Mouse (Mus musculus): ENCODE measurements around the gene P2ry13. TPM values are rescaled to one million over a fixed set of nuclear protein-coding genes. Genes with fewer than 3 reads are reported as not detected.

Gene P2ry13
- polyA plus RNA-seq, 1 experiment from 2014 or later, result 1.1 TPM

GRCm38 (mm10) chr3:59182129-59182528, 28.6 kb downstream of the P2ry13 start:
- ATAC-seq (replicated peaks; ENCODE audit: extremely low read depth, insufficient read depth, low FRiP score), result no peak
- peaks cover 8% of the 10 kb centered on the region for H3K4me1 ChIP-seq (ENCODE audit: control insufficient read depth, insufficient read depth, low read length)

DNA sequence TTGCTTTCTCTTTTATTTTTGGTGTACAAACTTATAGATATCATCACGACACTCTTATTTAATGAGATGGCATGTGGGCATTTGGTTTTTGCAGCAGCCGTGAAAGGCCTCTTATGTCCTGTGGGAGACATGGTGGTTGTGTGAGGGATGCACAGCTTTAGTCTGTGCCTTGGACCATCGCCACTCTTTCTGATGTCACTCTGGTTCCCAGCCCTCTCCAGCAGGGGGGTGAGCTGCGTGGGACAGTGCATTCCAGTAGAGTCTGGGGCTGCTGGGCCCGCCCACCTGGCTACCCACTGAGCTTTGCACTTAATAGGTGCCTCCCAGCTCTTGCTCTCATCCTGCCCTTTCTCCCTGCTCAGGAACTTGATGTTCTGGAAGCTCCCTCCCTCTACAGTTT, 29.5 kb downstream of the P2ry13 start:
- Histone ChIP-seq H3K9me3 (replicated peaks; ENCODE audit: control insufficient read depth, low read length) (no peaks in the 10 kb centered on the region), H3K9ac (ENCODE audit: low read length) (no peak overlapping the region), H3K27ac (ENCODE audit: low read length) (no peak overlapping the region), H3K27me3 (ENCODE audit: control insufficient read depth, insufficient read depth, low read length) (no peaks in the 10 kb centered on the region), H3K4me1 (ENCODE audit: control insufficient read depth, insufficient read depth, low read length) (peaks cover 8% of the 10 kb centered on the region), H3K36me3 (ENCODE audit: control insufficient read depth, insufficient read depth) (no peaks in the 10 kb centered on the region), H3K4me3 (ENCODE audit: low read length) (no peak overlapping the region), H3K4me2 (ENCODE audit: low read depth, low read length) (no peak overlapping the region)
- WGBS, result 59% methylated on average over 5 of the region's 5 CpGs
- ATAC-seq (replicated peaks; ENCODE audit: extremely low read depth, insufficient read depth, low FRiP score), result no peak

More at GRCm38 (mm10) chr3:59182129-59182528, 28.6 kb downstream of the P2ry13 start:
- H3K27me3 ChIP-seq (ENCODE audit: control insufficient read depth, insufficient read depth, low read length), result no peaks in the 10 kb centered on the region
- H3K9me3 ChIP-seq (replicated peaks; ENCODE audit: control insufficient read depth, low read length), result no peaks in the 10 kb centered on the region
- no peak overlapping the region for H3K9ac ChIP-seq (ENCODE audit: low read length)
- no peaks in the 10 kb centered on the region for H3K36me3 ChIP-seq (ENCODE audit: control insufficient read depth, insufficient read depth)
- H3K4me3 ChIP-seq (ENCODE audit: low read length), result no peak overlapping the region
- no peak overlapping the region for H3K4me2 ChIP-seq (ENCODE audit: low read depth, low read length)
- no peak overlapping the region for H3K27ac ChIP-seq (ENCODE audit: low read length)

- Histone ChIP-seq H3K9me3 (replicated peaks; ENCODE audit: control insufficient read depth, low read length) (no peaks in the 10 kb centered on the region), H3K4me2 (ENCODE audit: low read depth, low read length) (no peak overlapping the region), H3K27ac (ENCODE audit: low read length) (no peak overlapping the region; the same call in 1 of the 2 replicates), H3K9ac (ENCODE audit: low read length) (no peak overlapping the region), H3K4me3 (ENCODE audit: low read length) (no peak overlapping the region), H3K4me1 (ENCODE audit: control insufficient read depth, insufficient read depth, low read length) (peaks cover 8% of the 10 kb centered on the region), H3K27me3 (ENCODE audit: control insufficient read depth, insufficient read depth, low read length) (no peaks in the 10 kb centered on the region), H3K36me3 (ENCODE audit: control insufficient read depth, insufficient read depth) (no peaks in the 10 kb centered on the region)
- 61% methylated on average over 5 of the region's 5 CpGs for WGBS
- no peak for ATAC-seq (replicated peaks; ENCODE audit: extremely low read depth, insufficient read depth, low FRiP score)
Measured at GRCm38 (mm10) chr3:59176871-59177270, 33.8 kb downstream of the P2ry13 start.

- Histone ChIP-seq H3K4me1 (ENCODE audit: control insufficient read depth, insufficient read depth, low read length) (peaks cover 11% of the 10 kb centered on the region), H3K27ac (ENCODE audit: low read length) (no peak overlapping the region), H3K4me2 (ENCODE audit: low read depth, low read length) (no peak overlapping the region), H3K36me3 (ENCODE audit: control insufficient read depth, insufficient read depth) (no peaks in the 10 kb centered on the region), H3K27me3 (ENCODE audit: control insufficient read depth, insufficient read depth, low read length) (no peaks in the 10 kb centered on the region), H3K4me3 (ENCODE audit: low read length) (no peak overlapping the region), H3K9ac (ENCODE audit: low read length) (no peak overlapping the region), H3K9me3 (replicated peaks; ENCODE audit: control insufficient read depth, low read length) (no peaks in the 10 kb centered on the region)
- peak; percentile 55 for ATAC-seq (replicated peaks; ENCODE audit: extremely low read depth, insufficient read depth, low FRiP score)
- WGBS, result 32% methylated on average over 5 of the region's 5 CpGs
Measured at GRCm38 (mm10) chr3:59175234-59175633, 35.4 kb downstream of the P2ry13 start.

DNA sequence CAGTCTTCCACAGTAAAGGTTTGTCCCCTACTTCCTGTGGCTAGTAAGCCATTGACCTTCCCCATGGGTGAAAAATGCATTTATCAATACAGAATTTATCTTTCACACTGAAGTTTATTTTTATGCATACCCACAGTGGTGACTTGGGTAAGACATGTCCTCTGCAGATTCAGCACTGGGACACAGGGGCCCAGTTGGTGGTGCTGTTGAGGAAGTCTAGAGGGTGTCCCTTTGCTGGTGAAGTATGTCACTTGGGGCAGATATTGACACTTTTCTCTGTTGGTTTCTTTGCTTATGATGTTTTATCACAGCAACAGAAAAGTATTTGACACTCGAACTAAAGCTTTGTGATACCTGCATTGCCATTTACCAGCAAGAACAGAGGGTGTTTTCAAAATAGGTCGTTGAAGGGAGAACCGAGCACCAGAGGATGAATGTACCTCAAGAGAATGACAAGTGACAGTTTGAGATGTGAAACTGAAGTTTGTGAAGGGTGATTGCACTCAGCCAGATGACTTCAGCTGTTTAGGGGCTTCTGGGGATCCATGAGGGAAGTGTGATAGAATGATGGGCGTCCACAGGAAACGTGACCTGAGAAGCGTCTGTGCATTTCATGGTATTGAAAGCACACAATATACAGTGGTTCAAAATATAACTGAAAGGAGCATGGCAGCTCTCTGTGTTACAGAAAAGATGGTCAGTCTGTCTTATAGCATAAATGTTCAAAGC, 36.1 kb downstream of the P2ry13 start:
- Histone ChIP-seq H3K36me3 (ENCODE audit: control insufficient read depth, insufficient read depth) (no peaks in the 10 kb centered on the region), H3K9me3 (replicated peaks; ENCODE audit: control insufficient read depth, low read length) (no peaks in the 10 kb centered on the region), H3K4me1 (ENCODE audit: control insufficient read depth, insufficient read depth, low read length) (peaks cover 12% of the 10 kb centered on the region), H3K4me2 (ENCODE audit: low read depth, low read length) (no peak overlapping the region), H3K27ac (ENCODE audit: low read length) (no peak overlapping the region), H3K4me3 (ENCODE audit: low read length) (no peak overlapping the region), H3K27me3 (ENCODE audit: control insufficient read depth, insufficient read depth, low read length) (no peaks in the 10 kb centered on the region), H3K9ac (ENCODE audit: low read length) (no peak overlapping the region)
- 75% methylated on average over 6 of the region's 6 CpGs for WGBS
- ATAC-seq (replicated peaks; ENCODE audit: extremely low read depth, insufficient read depth, low FRiP score), result no peak

DNA sequence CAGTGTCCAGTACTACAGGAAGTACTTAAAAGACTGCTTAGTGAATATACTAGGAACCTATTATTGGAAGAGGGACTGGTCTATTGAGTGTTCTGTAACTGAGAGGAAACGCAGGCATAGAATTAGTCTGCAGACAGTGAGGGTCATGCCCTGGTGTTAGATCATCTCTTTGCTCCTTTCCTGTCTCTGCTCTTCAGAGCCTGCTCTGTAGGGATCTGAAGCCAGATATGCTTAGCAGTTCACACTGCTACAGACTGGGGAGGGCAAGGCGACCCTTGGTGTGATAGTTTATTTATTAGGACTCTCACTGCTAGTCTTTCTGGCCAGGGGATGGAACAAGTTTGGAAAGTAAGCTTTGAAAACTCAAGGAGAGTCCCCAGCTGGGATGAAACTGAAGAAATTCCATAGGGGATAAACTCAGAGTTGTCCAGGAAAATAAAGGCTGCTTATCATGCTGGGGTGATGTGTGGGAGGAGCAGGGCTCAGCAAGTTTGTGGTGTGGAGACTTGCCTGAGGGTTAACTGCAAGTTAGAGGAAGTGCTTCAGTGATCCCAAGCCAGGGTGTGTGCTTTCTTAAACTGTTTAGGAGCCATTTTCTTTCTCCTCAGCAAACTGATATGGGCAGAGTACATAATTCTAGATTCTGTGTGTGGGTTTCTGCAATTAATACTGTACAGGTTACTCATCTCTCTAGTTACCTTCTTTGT, 40.6 kb downstream of the P2ry13 start:
- no peak overlapping the region for H3K4me3 ChIP-seq (ENCODE audit: low read length)
- H3K4me1 ChIP-seq (ENCODE audit: control insufficient read depth, insufficient read depth, low read length), result 0 out of 2 replicates have a peak, but pooled peaks cover 4% of the 10 kb centered on the region
- no peaks in the 10 kb centered on the region for H3K27me3 ChIP-seq (ENCODE audit: control insufficient read depth, insufficient read depth, low read length)
- peak overlapping the region; percentile 1; the same call in 1 of the 2 replicates for H3K27ac ChIP-seq (ENCODE audit: low read length)
- H3K9me3 ChIP-seq (replicated peaks; ENCODE audit: control insufficient read depth, low read length), result no peaks in the 10 kb centered on the region
- no peak for ATAC-seq (replicated peaks; ENCODE audit: extremely low read depth, insufficient read depth, low FRiP score)
- WGBS, result 33% methylated on average over 2 of the region's 2 CpGs
- no peaks in the 10 kb centered on the region for H3K36me3 ChIP-seq (ENCODE audit: control insufficient read depth, insufficient read depth)
- no peak overlapping the region for H3K4me2 ChIP-seq (ENCODE audit: low read depth, low read length)
- H3K9ac ChIP-seq (ENCODE audit: low read length), result no peak overlapping the region

DNA sequence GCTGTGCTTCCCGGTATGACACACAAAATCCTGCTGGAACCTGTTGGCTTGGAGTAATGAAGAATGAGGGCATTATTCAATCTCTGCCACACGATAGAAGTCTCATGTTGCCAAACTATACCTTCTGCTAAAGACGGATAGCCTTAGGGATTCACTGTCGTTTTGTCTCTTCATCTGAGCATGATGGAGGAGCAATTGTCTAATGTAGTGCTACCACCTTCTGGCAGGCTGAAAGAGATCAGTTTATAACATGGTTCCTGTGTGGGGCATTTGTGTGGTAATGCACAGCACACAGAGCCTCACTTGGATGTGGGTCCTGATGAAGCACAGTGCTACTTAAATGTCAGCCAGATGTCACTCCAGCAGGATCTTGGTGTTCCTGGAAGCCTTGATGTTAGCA, 41.5 kb downstream of the P2ry13 start:
- Histone ChIP-seq H3K4me1 (ENCODE audit: control insufficient read depth, insufficient read depth, low read length) (0 out of 2 replicates have a peak, but pooled peaks cover 4% of the 10 kb centered on the region), H3K4me2 (ENCODE audit: low read depth, low read length) (no peak overlapping the region), H3K27ac (ENCODE audit: low read length) (no peak overlapping the region), H3K9me3 (replicated peaks; ENCODE audit: control insufficient read depth, low read length) (no peaks in the 10 kb centered on the region), H3K9ac (ENCODE audit: low read length) (no peak overlapping the region), H3K36me3 (ENCODE audit: control insufficient read depth, insufficient read depth) (no peaks in the 10 kb centered on the region), H3K27me3 (ENCODE audit: control insufficient read depth, insufficient read depth, low read length) (no peaks in the 10 kb centered on the region), H3K4me3 (ENCODE audit: low read length) (no peak overlapping the region)
- ATAC-seq (replicated peaks; ENCODE audit: extremely low read depth, insufficient read depth, low FRiP score), result peak; percentile 62; the same call in 1 of the 2 replicates
- 75% methylated on average over 4 of the region's 4 CpGs for WGBS

DNA sequence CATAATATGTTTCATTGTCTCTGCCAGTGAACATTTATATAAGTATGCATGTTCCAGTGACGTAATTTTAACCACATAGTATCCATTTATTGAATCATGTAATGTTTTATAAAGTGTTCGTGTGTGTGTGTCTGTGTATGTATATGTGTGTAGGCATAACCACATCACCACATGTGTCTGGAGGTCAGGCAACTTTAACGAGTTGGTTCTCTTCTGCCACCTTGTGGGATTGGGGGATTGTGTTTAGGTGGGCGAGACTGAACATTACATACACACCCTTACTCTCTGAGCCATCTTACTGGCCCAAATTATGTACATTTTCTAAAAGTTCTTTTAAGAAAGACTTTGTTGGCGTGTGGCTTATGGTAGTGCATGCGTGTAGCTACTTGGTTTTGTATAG, 42.2 kb downstream of the P2ry13 start:
- H3K4me2 ChIP-seq (ENCODE audit: low read depth, low read length), result no peak overlapping the region
- 87% methylated on average over 6 of the region's 6 CpGs for WGBS
- H3K4me1 ChIP-seq (ENCODE audit: control insufficient read depth, insufficient read depth, low read length), result 0 out of 2 replicates have a peak, but pooled peaks cover 4% of the 10 kb centered on the region
- ATAC-seq (replicated peaks; ENCODE audit: extremely low read depth, insufficient read depth, low FRiP score), result no peak
- H3K9ac ChIP-seq (ENCODE audit: low read length), result no peak overlapping the region
- no peaks in the 10 kb centered on the region for H3K36me3 ChIP-seq (ENCODE audit: control insufficient read depth, insufficient read depth)
- no peaks in the 10 kb centered on the region for H3K9me3 ChIP-seq (replicated peaks; ENCODE audit: control insufficient read depth, low read length)
- no peaks in the 10 kb centered on the region for H3K27me3 ChIP-seq (ENCODE audit: control insufficient read depth, insufficient read depth, low read length)
- H3K4me3 ChIP-seq (ENCODE audit: low read length), result no peak overlapping the region
- no peak overlapping the region for H3K27ac ChIP-seq (ENCODE audit: low read length)

- no peak for ATAC-seq (replicated peaks; ENCODE audit: extremely low read depth, insufficient read depth, low FRiP score)
- WGBS, result 59% methylated on average over 2 of the region's 2 CpGs
- H3K27ac ChIP-seq (ENCODE audit: low read length), result no peak overlapping the region
- no peak overlapping the region for H3K4me2 ChIP-seq (ENCODE audit: low read depth, low read length)
- no peaks in the 10 kb centered on the region for H3K27me3 ChIP-seq (ENCODE audit: control insufficient read depth, insufficient read depth, low read length)
- no peaks in the 10 kb centered on the region for H3K9me3 ChIP-seq (replicated peaks; ENCODE audit: control insufficient read depth, low read length)
- 0 out of 2 replicates have a peak, but pooled peaks cover 4% of the 10 kb centered on the region for H3K4me1 ChIP-seq (ENCODE audit: control insufficient read depth, insufficient read depth, low read length)
- no peaks in the 10 kb centered on the region for H3K36me3 ChIP-seq (ENCODE audit: control insufficient read depth, insufficient read depth)
- no peak overlapping the region for H3K4me3 ChIP-seq (ENCODE audit: low read length)
- no peak overlapping the region for H3K9ac ChIP-seq (ENCODE audit: low read length)
Measured at GRCm38 (mm10) chr3:59167417-59168054, 43.1 kb downstream of the P2ry13 start.

Data from heart, embryonic 16.5 days (tissue).